Mouse (Mus musculus) small intestine, adult 2 months (tissue): ENCODE results near the gene Ptar1. TPM values are rescaled to one million over a fixed set of nuclear protein-coding genes. Genes with fewer than 3 reads are reported as not detected.
A peak's percentile ranks its signal among the peaks of the same experiment; 100 is the strongest.
"Not testable (repeated sequence)": the region's sequence is repeated elsewhere in the genome, so short reads cannot be mapped to it uniquely, and the experiment has no call there.

Experiments used
- H3K27ac ChIP-seq: fragments of 200-500 bp; 2 replicates; pipeline ENCODE4 v1.5.1; 2012; ENCODE audit warnings: low read depth, low read length, control low read depth, inconsistent platforms; ENCODE audit not compliant: insufficient read depth
- H3K27me3 ChIP-seq: fragments of 200-500 bp; 2 replicates; pipeline ENCODE4 v1.6.1; 2012; ENCODE audit warnings: mild to moderate bottlenecking, moderate library complexity, low read length, inconsistent platforms; ENCODE audit not compliant: control insufficient read depth, insufficient read depth
- H3K36me3 ChIP-seq: fragments of 200-500 bp; 2 replicates; pipeline ENCODE4 v1.6.1; 2012; ENCODE audit warnings: mild to moderate bottlenecking, low read length, control low read depth, inconsistent platforms; ENCODE audit not compliant: control insufficient read depth, insufficient read depth
- H3K4me1 ChIP-seq: fragments of 200-500 bp; 2 replicates; pipeline ENCODE4 v1.6.1; 2012; ENCODE audit warnings: low read length, inconsistent platforms, mixed read lengths; ENCODE audit not compliant: control insufficient read depth, insufficient read depth, insufficient read length
- H3K4me3 ChIP-seq: fragments of 200-500 bp; 2 replicates; pipeline ENCODE4 v1.5.1; 2012; ENCODE audit warnings: low read depth, mild to moderate bottlenecking, control low read depth, inconsistent platforms, low read length, moderate library complexity
- CTCF ChIP-seq: fragments of 200-500 bp; IDR thresholded peaks from 2 replicates; pipeline ENCODE4 v1.5.1; 2012; ENCODE audit warnings: low read depth, mild to moderate bottlenecking, control low read depth, inconsistent platforms, low read length, moderate library complexity, mixed read lengths; ENCODE audit not compliant: insufficient replicate concordance, insufficient read length; ENCODE audit errors: extremely low read depth
- POLR2A ChIP-seq: fragments of 200-500 bp; IDR thresholded peaks from 2 replicates; pipeline ENCODE4 v1.6.1; 2012; ENCODE audit warnings: low read depth, mild to moderate bottlenecking, control low read depth, inconsistent platforms, low read length, moderate library complexity
- WGBS: fragments of 180-500 bp; shearing (Covaris S2); methylation state at CpG from one replicate; pipeline ENCODE4 v1.1.7; 2018; 5-methylcytosine and 5-hydroxymethylcytosine counted together
- polyA plus RNA-seq: library from polyadenylated mRNA; depleted of rRNA; stranded (reverse); fragments of >200 nt; gene quantifications from 2 replicates; pipeline ENCODE4 v1.2.3, GENCODE M21; 2012

Gene Ptar1
- polyA plus RNA-seq, 1 experiment = 0.79 TPM

DNA sequence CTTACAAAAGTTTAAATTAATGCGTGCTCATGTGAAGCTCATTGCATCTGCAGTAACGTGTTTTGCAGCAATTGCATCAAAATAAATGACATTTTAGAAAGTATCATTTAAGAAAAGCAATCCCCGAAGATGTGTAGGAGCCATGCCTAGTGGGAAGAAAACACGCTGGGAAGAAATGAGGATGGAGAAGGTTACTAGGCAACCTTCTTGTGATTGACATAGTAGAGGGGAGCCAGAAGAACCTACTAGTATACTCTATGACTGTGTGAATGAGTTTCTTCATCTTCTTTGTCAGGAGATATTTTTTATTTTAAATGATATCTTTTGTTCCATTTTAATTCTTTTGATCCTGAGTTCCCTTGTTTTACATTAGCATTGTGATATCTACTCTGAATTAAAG lies 28.9 kb upstream of the Ptar1 start:
- no peaks in the 10 kb centered on the region for H3K4me1 ChIP-seq
- H3K4me3 ChIP-seq = no peak overlapping the region
- WGBS = 79% methylated on average over 4 of the region's 4 CpGs
- no peaks in the 10 kb centered on the region for H3K36me3 ChIP-seq
- no peaks in the 10 kb centered on the region; the same call in 1 of the 2 replicates for H3K27me3 ChIP-seq
- H3K27ac ChIP-seq = no peak overlapping the region
- TF ChIP-seq CTCF (no peak), POLR2A (no peak)

DNA sequence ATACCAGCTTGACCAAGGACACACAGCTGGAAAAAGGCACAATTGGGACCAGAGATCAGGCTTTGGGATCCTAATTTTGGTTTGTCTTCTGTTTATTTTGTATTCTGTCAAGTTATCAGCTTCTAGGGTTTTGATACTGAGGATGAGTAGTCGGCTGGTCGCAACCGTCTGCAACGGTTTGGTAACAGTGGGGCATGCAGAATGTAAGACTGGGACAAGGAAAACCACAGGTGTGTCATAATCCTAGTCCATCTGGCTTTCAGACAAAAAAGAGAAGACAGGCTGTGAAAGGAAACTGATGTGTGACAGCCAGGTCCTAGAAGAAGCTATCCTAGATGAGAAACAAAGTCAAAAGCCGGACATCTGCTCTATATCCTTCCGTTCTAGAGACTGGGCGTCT lies 23.1 kb upstream of the Ptar1 start:
- no peak for TF ChIP-seq CTCF
- TF ChIP-seq POLR2A = no peak
- Histone ChIP-seq H3K27me3 (no peaks in the 10 kb centered on the region; the same call in 1 of the 2 replicates), H3K36me3 (no peaks in the 10 kb centered on the region), H3K4me3 (no peak overlapping the region), H3K27ac (no peak overlapping the region), H3K4me1 (no peaks in the 10 kb centered on the region)
- 89% methylated on average over 7 of the region's 7 CpGs for WGBS

DNA sequence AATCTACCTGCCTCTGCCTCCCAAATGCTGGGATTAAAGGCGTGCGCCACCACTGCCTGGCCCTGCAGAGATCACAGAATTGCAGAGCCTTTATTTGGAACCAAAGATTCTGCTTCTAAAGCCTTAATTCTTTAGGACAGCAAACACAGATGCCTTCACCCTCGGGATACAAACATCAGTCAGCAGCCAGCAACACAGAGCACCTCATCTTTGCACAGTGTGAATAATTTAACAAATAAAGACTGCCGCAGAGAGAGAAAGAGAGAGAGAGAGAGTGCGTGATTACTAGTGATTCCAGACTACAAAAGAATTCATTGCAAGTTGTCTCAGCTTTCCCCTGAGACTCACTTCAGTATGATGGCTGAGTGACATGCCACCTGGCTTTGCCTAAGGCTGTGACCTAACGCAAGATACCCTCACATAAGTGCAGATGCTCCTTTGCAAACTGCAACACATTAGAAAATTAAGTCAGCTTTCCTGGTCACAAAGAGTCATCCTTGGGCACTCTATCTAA lies 19.0 kb upstream of the Ptar1 start:
- TF ChIP-seq POLR2A = no peak
- TF ChIP-seq CTCF = no peak

DNA sequence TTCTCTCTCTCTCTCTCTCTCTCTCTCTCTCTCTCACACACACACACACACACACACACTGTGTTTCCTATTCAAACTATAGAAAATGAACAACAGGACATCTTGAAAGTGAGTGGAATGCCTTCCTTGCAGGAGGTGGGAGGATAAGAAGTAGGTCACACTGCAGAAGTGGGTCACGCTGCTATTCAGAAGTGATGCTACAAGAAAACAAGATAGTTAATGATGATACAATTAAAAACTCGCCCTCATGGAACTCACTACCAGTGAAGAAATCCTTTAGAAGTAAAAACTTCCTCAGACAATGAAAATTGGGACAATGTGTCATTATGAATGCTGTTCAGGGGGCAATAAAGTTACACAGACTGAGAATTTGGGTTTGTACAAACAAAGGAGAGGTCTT lies 14.2 kb upstream of the Ptar1 start:
- 64% methylated on average over 2 of the region's 2 CpGs for WGBS
- Histone ChIP-seq H3K27ac (no peak overlapping the region), H3K36me3 (no peaks in the 10 kb centered on the region), H3K27me3 (no peaks in the 10 kb centered on the region), H3K4me3 (no peak overlapping the region), H3K4me1 (no peaks in the 10 kb centered on the region)
- no peak for TF ChIP-seq POLR2A

More for the DNA sequence above, 19.0 kb upstream of the Ptar1 start:
- Histone ChIP-seq H3K4me1 (no peaks in the 10 kb centered on the region), H3K27me3 (no peaks in the 10 kb centered on the region), H3K27ac (no peak overlapping the region), H3K4me3 (no peak overlapping the region), H3K36me3 (no peaks in the 10 kb centered on the region)
- WGBS = 76% methylated on average over 6 of the region's 6 CpGs

DNA sequence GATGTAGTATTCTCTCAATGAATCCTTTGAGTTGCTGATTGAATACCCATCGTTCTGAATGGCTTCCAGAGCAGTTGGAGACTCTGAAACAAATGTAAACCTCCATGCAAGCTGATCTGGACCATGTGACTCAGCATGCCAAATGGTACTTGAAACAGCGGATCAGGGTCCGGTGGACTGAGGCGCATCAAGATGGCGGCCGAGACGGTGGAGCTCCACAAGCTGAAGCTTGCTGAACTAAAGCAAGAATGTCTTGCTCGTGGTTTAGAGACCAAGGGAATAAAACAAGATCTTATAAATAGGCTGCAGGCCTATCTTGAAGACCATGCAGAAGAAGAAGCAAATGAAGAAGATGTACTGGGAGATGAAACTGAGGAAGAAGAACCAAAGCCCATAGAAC lies 11.6 kb upstream of the Ptar1 start:
- not testable (repeated sequence) for H3K36me3 ChIP-seq, H3K4me3 ChIP-seq, H3K27me3 ChIP-seq, H3K27ac ChIP-seq, H3K4me1 ChIP-seq
- 90% methylated on average over 8 of the region's 8 CpGs for WGBS

DNA sequence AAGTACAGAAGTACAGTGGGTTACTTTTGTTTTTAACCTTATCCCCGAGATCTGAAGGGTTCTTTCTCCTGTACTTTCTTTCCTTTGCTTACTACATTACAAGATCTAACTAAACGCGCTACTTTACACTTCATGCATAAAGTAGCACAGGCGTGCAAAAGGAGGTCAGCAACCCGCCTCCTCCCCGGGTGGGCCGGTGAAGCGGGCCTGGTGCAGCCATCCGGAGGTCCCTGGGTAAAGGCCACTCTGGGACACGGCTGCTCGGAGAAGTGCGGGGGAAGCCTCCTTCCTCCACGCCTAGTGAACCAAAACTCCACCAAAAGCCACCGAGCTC lies 300 bp upstream of the Ptar1 start:
- peaks cover 2% of the 10 kb centered on the region; the same call in 1 of the 2 replicates for H3K4me1 ChIP-seq
- H3K4me3 ChIP-seq = peak overlapping the region; percentile 89
- TF ChIP-seq CTCF (no peak), POLR2A (no peak)
- no peaks in the 10 kb centered on the region for H3K27me3 ChIP-seq
- H3K36me3 ChIP-seq = no peaks in the 10 kb centered on the region
- H3K27ac ChIP-seq = peak overlapping the region; percentile 77
- under 1% methylated on average over 14 of the region's 14 CpGs for WGBS

DNA sequence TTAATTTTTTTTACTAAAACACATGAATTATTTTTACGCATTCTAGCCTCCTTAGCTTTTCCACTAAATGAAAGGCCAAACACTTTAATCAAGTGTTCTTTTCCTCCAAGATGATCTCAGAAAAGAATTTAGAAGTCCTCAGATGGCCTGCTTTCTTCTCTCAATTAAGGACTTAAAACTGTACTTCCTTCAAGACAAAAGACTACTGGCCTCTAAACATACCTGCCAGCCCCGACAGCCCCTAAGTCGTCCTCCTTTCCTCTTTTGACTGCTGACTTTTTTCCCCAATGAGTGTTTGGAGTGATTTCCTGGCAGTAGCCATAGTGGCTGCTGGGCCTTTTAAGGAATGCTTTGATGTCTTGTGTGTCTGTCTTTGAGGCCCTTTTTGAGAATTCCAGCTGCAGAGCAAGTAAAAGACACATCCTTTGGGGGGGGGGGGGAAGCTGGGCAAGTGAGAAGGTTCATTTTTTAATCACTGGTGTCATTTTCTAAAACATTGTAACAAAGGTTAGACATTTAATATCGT lies 1.3 kb downstream of the Ptar1 start:
- Histone ChIP-seq H3K27me3 (no peaks in the 10 kb centered on the region), H3K36me3 (no peaks in the 10 kb centered on the region), H3K4me3 (0 out of 2 replicates have a peak overlapping the region, but pooled peaks have one; percentile 6), H3K27ac (no peak overlapping the region), H3K4me1 (peaks cover 2% of the 10 kb centered on the region; the same call in 1 of the 2 replicates)
- 59% methylated on average over 4 of the region's 4 CpGs for WGBS
- TF ChIP-seq POLR2A (no peak), CTCF (no peak)

DNA sequence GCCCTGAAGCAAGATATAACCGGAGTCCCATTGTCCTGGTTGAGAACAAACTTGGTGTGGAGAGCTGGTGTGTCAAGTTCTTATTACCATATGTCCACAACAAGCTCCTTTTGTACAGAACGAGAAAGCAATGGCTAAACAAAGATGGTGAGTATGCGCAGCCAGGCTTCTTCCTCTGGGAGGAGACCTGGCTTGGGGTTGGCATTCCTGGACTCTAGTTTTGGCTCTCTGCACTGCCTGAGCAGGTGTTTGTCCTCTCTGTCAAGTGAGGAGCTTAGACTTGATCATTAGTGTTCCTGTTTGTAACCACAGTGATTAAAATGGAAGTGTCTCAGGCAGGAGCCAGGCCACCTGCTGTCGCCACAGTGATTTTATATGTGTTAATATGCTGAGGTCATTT lies 7.1 kb downstream of the Ptar1 start:
- no peak overlapping the region for H3K4me3 ChIP-seq
- 77% methylated on average over 4 of the region's 4 CpGs for WGBS
- peaks cover 16% of the 10 kb centered on the region for H3K36me3 ChIP-seq
- H3K4me1 ChIP-seq = peaks cover 4% of the 10 kb centered on the region; the same call in 1 of the 2 replicates
- no peak for TF ChIP-seq CTCF
- no peak for TF ChIP-seq POLR2A
- H3K27ac ChIP-seq = no peak overlapping the region
- no peaks in the 10 kb centered on the region for H3K27me3 ChIP-seq
